Mouse (Mus musculus) urinary bladder, adult 2 months (tissue): ENCODE data around the gene Acacb. TPM values are rescaled to one million over a fixed set of nuclear protein-coding genes. Genes with fewer than 3 reads are reported as not detected.

Experiments used
- polyA plus RNA-seq: library from polyadenylated mRNA; depleted of rRNA; stranded (reverse); fragments of >200 nt; gene quantifications from 2 replicates; pipeline ENCODE4 v1.2.3, GENCODE M21; 2012; rRNA removed

Gene Acacb
- polyA plus RNA-seq, 1 experiment: 7.7 TPM

Other genes with a start within 250 kb of the Acacb start
- gene Coro1c, start 237.8 kb upstream of the Acacb start, polyA plus RNA-seq: 116 and 159 TPM in 2 replicates
- gene Ssh1, start 152.6 kb upstream of the Acacb start, polyA plus RNA-seq: 9.3 and 14.8 TPM in 2 replicates
- 0.10 TPM in 1 of 2 replicates, not detected in the other for gene Dao, start 142.8 kb upstream of the Acacb start, polyA plus RNA-seq
- 17.9 and 19.1 TPM in 2 replicates for gene Usp30, start 81.1 kb upstream of the Acacb start, polyA plus RNA-seq
- gene Svop, start 55.0 kb upstream of the Acacb start, polyA plus RNA-seq: 0.12 and 0.16 TPM in 2 replicates
- 8.8 and 9.4 TPM in 2 replicates for gene Alkbh2, start 18.3 kb upstream of the Acacb start, polyA plus RNA-seq
- gene Ung, start 16.1 kb upstream of the Acacb start, polyA plus RNA-seq: 2.4 and 3.3 TPM in 2 replicates
- gene Foxn4, start 127.3 kb downstream of the Acacb start, polyA plus RNA-seq: not detected in 2 replicates
- 2.8 and 3.1 TPM in 2 replicates for gene Myo1h, start 142.6 kb downstream of the Acacb start, polyA plus RNA-seq
- gene Kctd10, start 234.0 kb downstream of the Acacb start, polyA plus RNA-seq: 134 and 142 TPM in 2 replicates
- 35.2 and 38.5 TPM in 2 replicates for gene Ube3b, start 234.1 kb downstream of the Acacb start, polyA plus RNA-seq